Mouse (Mus musculus) liver, embryonic 15.5 days (tissue): ENCODE measurements at regions not wholly inside any gene's neighbourhood (a gene's known extent, or its start where the extent isn't known, plus 50 kb on each side); places are given as distances from the start of the nearest gene placed in this dataset.

ENCODE experiments used
- ATAC-seq: fragments of 200-750 bp; cut with Nextera tagmentation; 2 replicates; pipeline ENCODE4 v1.8.0; 2017; ENCODE audit warnings: moderate number of reproducible peaks, mild to moderate bottlenecking, moderate library complexity; ENCODE audit not compliant: insufficient read depth
- H3K27ac ChIP-seq: fragments of 300-500 bp; sonication (generic); replicated peaks from 2 replicates; pipeline ENCODE4 v1.5.1; 2015; ENCODE audit warnings: mild to moderate bottlenecking, inconsistent platforms
- H3K27me3 ChIP-seq: fragments of 300-500 bp; sonication (generic); 2 replicates; pipeline ENCODE4 v1.6.1; 2015; ENCODE audit warnings: mild to moderate bottlenecking, inconsistent platforms
- H3K36me3 ChIP-seq: fragments of 300-500 bp; sonication (generic); replicated peaks from 2 replicates; pipeline ENCODE4 v1.6.1; 2015; ENCODE audit warnings: moderate library complexity, mild to moderate bottlenecking, inconsistent platforms
- H3K4me1 ChIP-seq: fragments of 300-500 bp; sonication (generic); replicated peaks from 2 replicates; pipeline ENCODE4 v1.6.1; 2015; ENCODE audit warnings: inconsistent platforms
- H3K4me2 ChIP-seq: fragments of 300-500 bp; sonication (generic); 2 replicates; pipeline ENCODE4 v1.6.1; 2015; ENCODE audit warnings: moderate library complexity, mild to moderate bottlenecking, inconsistent platforms
- H3K4me3 ChIP-seq: fragments of 300-500 bp; sonication (generic); replicated peaks from 2 replicates; pipeline ENCODE4 v1.5.1; 2015; ENCODE audit warnings: mild to moderate bottlenecking, inconsistent platforms
- H3K9ac ChIP-seq: fragments of 300-500 bp; sonication (generic); 2 replicates; pipeline ENCODE4 v1.6.1; 2015; ENCODE audit warnings: moderate library complexity, mild to moderate bottlenecking, inconsistent platforms
- H3K9me3 ChIP-seq: fragments of 300-500 bp; sonication (generic); replicated peaks from 2 replicates; pipeline ENCODE4 v1.6.1; 2016; ENCODE audit warnings: inconsistent platforms
- WGBS: fragments of 180-500 bp; shearing (Covaris S2); methylation state at CpG from one replicate; pipeline ENCODE4 v1.1.7; 2015; ENCODE audit warnings: mixed read lengths; ENCODE audit not compliant: insufficient replicate concordance; 5-methylcytosine and 5-hydroxymethylcytosine counted together

DNA sequence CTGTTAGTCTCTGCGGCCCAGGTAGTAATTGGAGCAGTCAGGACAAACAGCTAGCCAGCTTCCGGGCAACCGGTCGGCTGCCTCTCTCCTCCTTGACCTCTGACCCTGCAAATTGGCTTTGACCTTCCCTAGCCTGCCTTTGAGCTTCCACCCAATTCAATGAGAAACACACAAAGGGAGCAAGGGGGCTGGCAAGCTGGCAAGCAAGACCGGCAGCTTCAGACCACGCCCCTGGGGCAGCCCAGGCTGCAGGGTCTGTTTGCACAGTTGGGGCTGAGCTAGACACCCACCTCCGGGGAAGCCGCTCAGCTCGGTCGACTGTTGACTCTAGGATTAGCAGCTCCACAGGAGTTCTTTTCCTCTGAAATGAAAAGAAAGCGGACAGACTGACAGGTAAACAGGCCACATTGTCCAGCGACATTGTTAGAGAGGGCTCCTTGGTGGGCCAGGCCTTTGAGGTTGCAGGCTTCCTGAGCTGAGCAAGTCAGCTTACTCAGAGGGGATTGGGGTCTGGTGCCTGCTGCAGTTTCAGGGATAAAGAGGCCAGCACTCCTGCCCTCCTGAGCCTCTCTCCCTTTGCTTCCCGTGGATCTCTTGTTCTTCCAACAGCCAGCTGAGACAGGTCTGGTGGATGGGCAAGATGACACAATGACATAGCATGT, 116.6 kb downstream of the Inhbb start:
- ATAC-seq = peak; percentile 62
- Histone ChIP-seq H3K4me3 (no peak overlapping the region), H3K27ac (no peak overlapping the region), H3K4me1 (no peaks in the 10 kb centered on the region), H3K4me2 (peak overlapping the region; percentile 20), H3K9ac (no peak overlapping the region), H3K9me3 (no peaks in the 10 kb centered on the region), H3K27me3 (no peaks in the 10 kb centered on the region), H3K36me3 (no peaks in the 10 kb centered on the region)
- WGBS = 32% methylated on average over 13 of the region's 13 CpGs

DNA sequence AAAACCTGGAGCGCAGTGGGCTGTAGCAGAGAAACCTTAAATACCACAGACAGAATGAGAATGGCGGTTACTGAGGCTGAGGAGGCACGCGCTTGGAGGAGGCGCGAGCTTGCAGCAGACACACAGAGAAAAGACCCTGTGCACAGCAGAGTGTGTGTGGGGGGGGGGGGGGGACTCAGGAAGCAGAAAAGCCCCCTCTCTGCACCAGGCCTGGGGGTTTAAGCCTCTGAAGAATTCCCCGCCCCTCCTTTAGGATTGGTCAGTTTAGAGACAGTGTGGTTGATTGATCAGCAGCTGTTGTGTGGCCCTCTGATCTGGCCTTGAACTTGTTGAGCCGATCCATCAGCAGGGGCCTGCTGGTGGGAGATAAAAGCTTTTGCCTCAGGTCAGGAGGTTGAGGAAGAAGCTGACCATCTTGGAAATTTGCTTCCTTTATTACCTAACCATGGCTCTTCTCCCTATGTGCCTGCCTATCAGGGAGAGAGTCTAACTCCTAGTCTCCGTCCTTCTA, 117.5 kb downstream of the Inhbb start:
- Histone ChIP-seq H3K4me1 (no peaks in the 10 kb centered on the region), H3K9me3 (no peaks in the 10 kb centered on the region), H3K4me2 (no peak overlapping the region), H3K4me3 (no peak overlapping the region), H3K36me3 (no peaks in the 10 kb centered on the region), H3K27me3 (no peaks in the 10 kb centered on the region), H3K27ac (no peak overlapping the region), H3K9ac (no peak overlapping the region)
- no peak for ATAC-seq
- WGBS = 44% methylated on average over 9 of the region's 9 CpGs

DNA sequence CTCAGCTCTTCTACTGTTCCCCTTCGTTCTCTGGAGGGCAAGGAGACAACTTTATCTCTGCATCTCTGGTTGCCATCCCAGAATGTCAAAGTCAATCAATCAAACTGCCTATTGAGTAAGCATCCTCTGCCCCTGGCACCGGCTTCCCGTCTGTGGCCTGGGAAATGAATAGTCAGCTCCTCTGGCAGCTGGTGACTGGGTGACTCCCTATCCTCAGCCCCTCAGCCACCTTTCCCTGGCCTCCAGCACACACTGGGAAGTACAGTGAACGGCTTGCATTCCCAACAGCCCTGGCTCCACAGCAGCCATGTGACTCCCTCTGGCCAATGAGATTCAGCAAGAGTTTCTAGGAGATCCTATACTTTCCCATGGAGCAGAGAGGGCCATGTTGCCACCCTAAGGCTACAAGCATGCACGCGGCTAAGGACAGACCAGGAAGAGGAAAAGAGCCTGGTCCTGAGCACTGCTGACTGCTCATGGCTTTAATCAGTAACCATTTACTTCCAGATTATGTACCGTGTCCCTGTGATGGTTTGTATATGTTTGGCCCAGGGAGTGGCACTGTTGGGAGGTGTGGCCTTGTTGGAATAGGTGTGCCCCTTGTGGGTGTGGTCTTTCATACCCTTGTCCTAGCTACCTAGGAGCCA, 119.6 kb downstream of the Inhbb start:
- no peaks in the 10 kb centered on the region for H3K4me1 ChIP-seq
- WGBS = 40% methylated on average over 7 of the region's 7 CpGs
- no peaks in the 10 kb centered on the region for H3K27me3 ChIP-seq
- no peak overlapping the region for H3K27ac ChIP-seq
- H3K4me2 ChIP-seq = no peak overlapping the region
- no peak for ATAC-seq
- no peak overlapping the region for H3K4me3 ChIP-seq
- no peaks in the 10 kb centered on the region for H3K9me3 ChIP-seq
- no peak overlapping the region for H3K9ac ChIP-seq
- H3K36me3 ChIP-seq = no peaks in the 10 kb centered on the region

GRCm38 (mm10) chr1:119301931-119302330, 120.1 kb downstream of the Inhbb start:
- Histone ChIP-seq H3K27ac (no peak overlapping the region), H3K27me3 (no peaks in the 10 kb centered on the region), H3K4me3 (no peak overlapping the region), H3K9me3 (no peaks in the 10 kb centered on the region), H3K36me3 (no peaks in the 10 kb centered on the region), H3K4me1 (no peaks in the 10 kb centered on the region), H3K9ac (no peak overlapping the region), H3K4me2 (no peak overlapping the region)
- 62% methylated on average over 7 of the region's 7 CpGs for WGBS
- no peak for ATAC-seq

- no peak for ATAC-seq
- no peak overlapping the region for H3K27ac ChIP-seq
- WGBS = 62% methylated on average over 11 of the region's 11 CpGs
Observed at GRCm38 (mm10) chr1:119301258-119301657, 120.8 kb downstream of the Inhbb start.

GRCm38 (mm10) chr1:119299842-119300752, 122.0 kb downstream of the Inhbb start:
- Histone ChIP-seq H3K4me2 (no peak overlapping the region), H3K9me3 (no peaks in the 10 kb centered on the region), H3K27me3 (no peaks in the 10 kb centered on the region), H3K4me1 (no peaks in the 10 kb centered on the region), H3K27ac (no peak overlapping the region), H3K36me3 (no peaks in the 10 kb centered on the region), H3K4me3 (no peak overlapping the region), H3K9ac (no peak overlapping the region)
- no peak for ATAC-seq
- 53% methylated on average over 12 of the region's 12 CpGs for WGBS

More at GRCm38 (mm10) chr1:119301258-119301657, 120.8 kb downstream of the Inhbb start:
- H3K4me1 ChIP-seq = no peaks in the 10 kb centered on the region
- H3K4me2 ChIP-seq = no peak overlapping the region
- H3K4me3 ChIP-seq = no peak overlapping the region
- no peaks in the 10 kb centered on the region for H3K27me3 ChIP-seq
- no peaks in the 10 kb centered on the region for H3K36me3 ChIP-seq
- H3K9ac ChIP-seq = no peak overlapping the region
- no peaks in the 10 kb centered on the region for H3K9me3 ChIP-seq

DNA sequence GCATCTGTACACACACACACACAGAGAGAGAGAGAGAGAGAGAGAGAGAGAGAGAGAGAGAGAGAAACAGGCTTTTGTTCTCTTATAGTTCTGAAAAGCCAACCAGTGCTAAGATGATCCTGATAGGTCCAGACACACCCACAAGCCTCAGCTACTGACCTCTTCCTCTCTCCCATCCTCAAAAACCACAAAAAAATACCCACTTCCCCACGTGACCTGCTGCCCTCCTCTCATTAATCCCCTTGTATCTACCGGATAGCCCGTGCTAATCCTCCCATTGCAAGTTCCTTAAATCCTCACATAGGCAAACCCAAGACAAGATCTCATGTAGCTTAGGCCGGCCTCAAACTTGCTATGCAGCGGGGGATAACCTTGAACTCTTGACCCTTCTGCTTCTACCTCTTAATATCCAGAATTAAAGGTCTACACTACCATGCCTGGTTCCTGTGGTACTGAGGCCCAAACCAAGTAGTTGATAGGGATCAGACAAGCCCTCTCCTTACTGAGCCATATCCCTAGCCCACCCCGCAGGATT, 123.3 kb downstream of the Inhbb start:
- H3K27ac ChIP-seq = no peak overlapping the region
- H3K4me1 ChIP-seq = 0 out of 2 replicates have a peak, but pooled peaks cover 3% of the 10 kb centered on the region
- no peaks in the 10 kb centered on the region for H3K36me3 ChIP-seq
- H3K27me3 ChIP-seq = no peaks in the 10 kb centered on the region
- no peak overlapping the region for H3K4me2 ChIP-seq
- no peaks in the 10 kb centered on the region for H3K9me3 ChIP-seq
- WGBS = 46% methylated on average over 6 of the region's 6 CpGs
- H3K9ac ChIP-seq = no peak overlapping the region
- H3K4me3 ChIP-seq = no peak overlapping the region
- ATAC-seq = no peak

DNA sequence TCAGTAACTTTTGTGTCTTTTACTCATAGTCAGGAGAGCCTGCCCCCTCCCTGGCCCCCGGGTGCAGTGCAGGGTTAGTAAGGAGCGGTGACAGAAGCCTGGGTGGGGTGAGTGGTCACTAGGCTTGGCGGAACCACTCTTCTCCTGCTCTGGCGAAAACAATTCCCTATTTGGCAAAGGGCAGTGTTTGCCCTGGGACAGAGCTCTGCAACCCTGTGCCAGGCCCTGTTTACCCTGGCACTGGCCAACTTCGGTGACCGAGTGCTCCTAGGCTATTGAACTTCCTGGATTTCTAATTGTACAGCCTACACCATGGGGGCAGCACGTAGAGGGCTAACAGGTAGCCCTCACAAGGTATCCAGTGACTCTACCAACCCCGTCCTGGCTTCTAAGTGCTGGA, 126.9 kb downstream of the Inhbb start:
- Histone ChIP-seq H3K9ac (no peak overlapping the region), H3K4me1 (peaks cover 3% of the 10 kb centered on the region; the same call in 1 of the 2 replicates), H3K27me3 (no peaks in the 10 kb centered on the region), H3K9me3 (no peaks in the 10 kb centered on the region), H3K4me2 (no peak overlapping the region), H3K36me3 (no peaks in the 10 kb centered on the region), H3K27ac (no peak overlapping the region), H3K4me3 (no peak overlapping the region)
- WGBS = 56% methylated on average over 8 of the region's 8 CpGs
- no peak for ATAC-seq

GRCm38 (mm10) chr1:119293839-119294238, 128.2 kb downstream of the Inhbb start:
- no peaks in the 10 kb centered on the region for H3K9me3 ChIP-seq

DNA sequence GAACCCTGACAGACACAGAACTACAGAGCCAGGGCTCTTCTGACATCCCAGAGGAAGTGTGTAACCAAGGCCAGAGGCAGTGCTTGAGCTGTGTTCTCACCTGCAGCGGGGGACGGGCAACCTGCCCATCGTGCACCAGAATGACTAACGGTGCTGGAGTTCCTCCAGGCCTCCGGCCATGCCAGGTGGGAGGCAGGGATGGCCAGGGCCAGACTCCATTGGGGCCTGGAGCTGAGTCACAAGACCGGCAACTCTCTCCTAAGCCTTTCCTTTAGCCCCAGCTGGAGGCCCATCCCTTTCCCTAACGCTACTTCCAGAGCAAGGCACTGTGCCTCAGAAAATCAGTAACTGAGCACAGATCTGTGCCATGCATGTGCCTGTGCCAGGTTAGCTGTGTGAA, 129.8 kb downstream of the Inhbb start:
- Histone ChIP-seq H3K9ac (no peak overlapping the region), H3K27ac (no peak overlapping the region), H3K4me1 (peaks cover 8% of the 10 kb centered on the region; the same call in 1 of the 2 replicates), H3K36me3 (no peaks in the 10 kb centered on the region), H3K27me3 (no peaks in the 10 kb centered on the region), H3K4me3 (no peak overlapping the region), H3K9me3 (no peaks in the 10 kb centered on the region), H3K4me2 (no peak overlapping the region)
- WGBS = 67% methylated on average over 7 of the region's 7 CpGs
- ATAC-seq = no peak

More at GRCm38 (mm10) chr1:119293839-119294238, 128.2 kb downstream of the Inhbb start:
- H3K27me3 ChIP-seq = no peaks in the 10 kb centered on the region
- WGBS = 47% methylated on average over 9 of the region's 9 CpGs
- H3K4me1 ChIP-seq = peaks cover 8% of the 10 kb centered on the region; the same call in 1 of the 2 replicates
- no peaks in the 10 kb centered on the region for H3K36me3 ChIP-seq
- H3K4me3 ChIP-seq = no peak overlapping the region
- no peak overlapping the region for H3K9ac ChIP-seq
- H3K27ac ChIP-seq = peak overlapping the region; percentile 45; the same call in 1 of the 2 replicates
- no peak overlapping the region for H3K4me2 ChIP-seq
- peak; percentile 79 for ATAC-seq
